Mouse (Mus musculus): ENCODE data around the gene Krt86. TPM values are rescaled to one million over a fixed set of nuclear protein-coding genes. Genes with fewer than 3 reads are reported as not detected.

Krt86 gene
- total and polyA plus RNA-seq, 3 experiments = not detected

GRCm38 (mm10) chr15:101479007-101479665 lies 5.9 kb downstream of the Krt86 start:
- in situ Hi-C loops (cut with MboI; ENCODE audit: low pct_ligation_motif_present, low pct_unique_long_range_greater_than_20kb, low sequenced_read_pairs) (no loop called here), dilution Hi-C loops (cut with MboI; ENCODE audit: extremely low pct_ligation_motif_present, extremely low pct_unique_long_range_greater_than_20kb, low sequenced_read_pairs) (no loop called here)
- H3K9ac ChIP-seq (ENCODE audit: insufficient read depth, low read depth) = no peak overlapping the region
- H3K27ac ChIP-seq (ENCODE audit: insufficient read depth, low read depth) = no peak overlapping the region
- H3K36me3 ChIP-seq (replicated peaks in 1 of 2; ENCODE audit: control insufficient read depth in 1 of 2, insufficient read depth in 1 of 2, low read length in 1 of 2) = no peaks in the 10 kb centered on the region
- DNase-seq (ENCODE audit: extremely low read depth) = no peak
- TF ChIP-seq CTCF (conservative IDR thresholded peaks at IDR 0.05 in 1 of 2, IDR thresholded peaks at IDR 0.05 in 1 of 2; ENCODE audit: low read depth in 2 of 2, low read length in 2 of 2) (peak in 1 of 2 experiments; percentile 64; a peak in 2 of 4 replicates), NELFE (IDR thresholded peaks at IDR 0.05; ENCODE audit: low read depth, low read length) (no peak), PAX5 (IDR thresholded peaks at IDR 0.05; ENCODE audit: low read length) (no peak), MAZ (IDR thresholded peaks at IDR 0.05; ENCODE audit: low read depth, low read length) (no peak), UBTF (IDR thresholded peaks at IDR 0.05; ENCODE audit: low read depth, low read length) (no peak), IRF4 (IDR thresholded peaks at IDR 0.05; ENCODE audit: low read depth, low read length) (no peak), SIN3A (IDR thresholded peaks at IDR 0.05; ENCODE audit: low read length) (no peak), MXI1 (IDR thresholded peaks at IDR 0.05; ENCODE audit: low read depth, low read length) (no peak), RAD21 (IDR thresholded peaks at IDR 0.05; ENCODE audit: low read depth, low read length) (peak; percentile 12), ELF1 (IDR thresholded peaks at IDR 0.05; ENCODE audit: low read depth, low read length) (no peak), CHD2 (IDR thresholded peaks at IDR 0.05; ENCODE audit: low read length) (no peak), SMC3 (IDR thresholded peaks at IDR 0.05; ENCODE audit: low read depth, low read length) (peak; percentile 37), MAFK (IDR thresholded peaks at IDR 0.05; ENCODE audit: insufficient replicate concordance, low read length) (no peak), CHD1 (IDR thresholded peaks at IDR 0.05; ENCODE audit: low read depth, low read length) (no peak), NRF1 (IDR thresholded peaks at IDR 0.05; ENCODE audit: low read depth, low read length) (no peak), TCF12 (IDR thresholded peaks at IDR 0.05; ENCODE audit: low read depth, low read length) (no peak), MAX (IDR thresholded peaks at IDR 0.05; ENCODE audit: low read length) (no peak), MEF2A (IDR thresholded peaks at IDR 0.05; ENCODE audit: borderline replicate concordance, low read depth, low read length) (no peak), USF2 (conservative IDR thresholded peaks at IDR 0.05; ENCODE audit: low read depth, low read length) (no peak)
- no peaks in the 10 kb centered on the region for H3K4me1 ChIP-seq (ENCODE audit: control insufficient read depth in 1 of 2, insufficient read depth in 2 of 2)
- H3K4me2 ChIP-seq (ENCODE audit: insufficient read depth, low read depth, poor library complexity, severe bottlenecking) = no peak overlapping the region; the same call in 1 of the 2 replicates
- H3K27me3 ChIP-seq (replicated peaks) = peaks cover 87% of the 10 kb centered on the region
- no peaks in the 10 kb centered on the region for H3K79me2 ChIP-seq (replicated peaks; ENCODE audit: control insufficient read depth, extremely low read depth, insufficient read depth, poor library complexity, severe bottlenecking)
- no peak overlapping the region for H3K4me3 ChIP-seq (replicated peaks in 1 of 3; ENCODE audit: low read depth in 2 of 3, low read length in 2 of 3, poor library complexity in 1 of 3)
- H3K9me3 ChIP-seq (replicated peaks; ENCODE audit: low read length) = no peaks in the 10 kb centered on the region

DNA sequence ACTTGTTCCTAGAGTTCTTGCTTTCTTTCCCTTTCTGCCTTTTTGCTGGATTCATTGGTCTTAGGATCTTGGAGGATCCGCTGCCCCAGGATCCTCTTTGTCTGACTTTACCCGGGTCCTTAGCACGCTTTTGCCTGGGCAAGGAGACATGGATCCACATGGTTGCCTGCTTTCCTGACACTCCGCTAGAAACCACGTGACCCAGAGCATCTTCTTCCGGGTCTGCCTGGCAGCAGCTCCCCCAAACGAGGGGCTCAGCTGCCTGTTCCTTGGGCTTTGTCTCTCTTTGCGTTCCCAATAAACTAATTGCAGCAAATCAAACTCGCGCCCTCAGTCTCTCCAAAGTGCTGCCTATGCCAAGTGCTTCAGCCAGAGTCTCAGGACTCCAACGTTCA lies 6.4 kb downstream of the Krt86 start:
- Histone ChIP-seq H3K36me3 (replicated peaks in 1 of 2; ENCODE audit: control insufficient read depth in 1 of 2, insufficient read depth in 1 of 2, low read length in 1 of 2) (no peaks in the 10 kb centered on the region), H3K9me3 (replicated peaks; ENCODE audit: low read length) (no peaks in the 10 kb centered on the region), H3K4me2 (ENCODE audit: insufficient read depth, low read depth, poor library complexity, severe bottlenecking) (no peak overlapping the region; the same call in 1 of the 2 replicates), H3K79me2 (replicated peaks; ENCODE audit: control insufficient read depth, extremely low read depth, insufficient read depth, poor library complexity, severe bottlenecking) (no peaks in the 10 kb centered on the region), H3K27me3 (replicated peaks) (peaks cover 91% of the 10 kb centered on the region), H3K27ac (ENCODE audit: insufficient read depth, low read depth) (no peak overlapping the region), H3K4me1 (ENCODE audit: control insufficient read depth in 1 of 2, insufficient read depth in 2 of 2) (no peaks in the 10 kb centered on the region), H3K9ac (ENCODE audit: insufficient read depth, low read depth) (no peak overlapping the region), H3K4me3 (replicated peaks in 1 of 3; ENCODE audit: low read depth in 2 of 3, low read length in 2 of 3, poor library complexity in 1 of 3) (no peak overlapping the region)
- dilution Hi-C loops (cut with MboI; ENCODE audit: extremely low pct_ligation_motif_present, extremely low pct_unique_long_range_greater_than_20kb, low sequenced_read_pairs) (no loop called here), in situ Hi-C loops (cut with MboI; ENCODE audit: low pct_ligation_motif_present, low pct_unique_long_range_greater_than_20kb, low sequenced_read_pairs) (no loop called here)
- no peak for TF ChIP-seq ZNF384 (IDR thresholded peaks at IDR 0.05; ENCODE audit: low read depth, low read length)
- TF ChIP-seq IRF4 (IDR thresholded peaks at IDR 0.05; ENCODE audit: low read depth, low read length) = no peak
- TF ChIP-seq USF1 (IDR thresholded peaks at IDR 0.05; ENCODE audit: low read depth, low read length) = peak; percentile 12; the same call in 1 of the 2 replicates
- no peak for TF ChIP-seq MEF2A (IDR thresholded peaks at IDR 0.05; ENCODE audit: borderline replicate concordance, low read depth, low read length)
- no peak for TF ChIP-seq MYC (IDR thresholded peaks at IDR 0.05; ENCODE audit: low read depth, low read length)
- no peak for TF ChIP-seq UBTF (IDR thresholded peaks at IDR 0.05; ENCODE audit: low read depth, low read length)
- TF ChIP-seq MAX (IDR thresholded peaks at IDR 0.05; ENCODE audit: low read length) = 0 out of 2 replicates have a peak, but pooled peaks have one; percentile 24
- no peak for DNase-seq (ENCODE audit: extremely low read depth)

Measured in CH12.LX (cell line).